Mouse (Mus musculus): ENCODE measurements at regions not wholly inside any gene's neighbourhood (a gene's known extent, or its start where the extent isn't known, plus 50 kb on each side); places are given as distances from the start of the nearest gene placed in this dataset.

DNA sequence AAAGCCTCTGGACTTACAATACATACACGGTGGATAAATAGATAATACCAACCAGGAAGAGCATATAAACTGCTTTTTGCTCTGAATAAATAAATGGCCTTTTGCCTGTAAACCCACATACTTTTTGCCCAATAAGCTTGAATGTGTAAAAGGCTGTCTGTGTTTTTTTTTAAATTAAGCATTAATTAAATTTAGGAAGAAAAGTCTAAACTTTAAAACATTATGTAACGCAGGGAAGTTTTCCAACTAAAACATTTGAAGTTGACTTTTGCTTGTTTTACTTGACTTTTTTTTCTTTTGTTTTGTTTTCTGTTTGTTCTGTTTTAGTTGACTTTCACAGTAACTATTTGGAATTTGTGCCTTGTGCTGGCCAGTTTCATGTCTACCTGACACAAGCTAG lies 60.7 kb upstream of the Gm47985 start:
- H3K4me2 ChIP-seq (ENCODE audit: low read depth, low read length), result no peak overlapping the region
- peaks cover 6% of the 10 kb centered on the region for H3K4me1 ChIP-seq (ENCODE audit: control insufficient read depth, low read depth, low read length)
- no peaks in the 10 kb centered on the region for H3K36me3 ChIP-seq (ENCODE audit: control insufficient read depth, insufficient read depth)
- H3K27me3 ChIP-seq (ENCODE audit: control insufficient read depth, insufficient read depth, low read depth, low read length), result no peaks in the 10 kb centered on the region
- H3K4me3 ChIP-seq (ENCODE audit: low read depth, low read length), result no peak overlapping the region
- no peaks in the 10 kb centered on the region for H3K9me3 ChIP-seq (replicated peaks; ENCODE audit: control insufficient read depth, low read length)
- no peak for ATAC-seq (ENCODE audit: low read depth)
- 83% methylated on average over 2 of the region's 2 CpGs for WGBS (ENCODE audit: insufficient replicate concordance)
- H3K9ac ChIP-seq (ENCODE audit: low read depth, low read length), result no peak overlapping the region
- H3K27ac ChIP-seq (ENCODE audit: low read length), result no peak overlapping the region

DNA sequence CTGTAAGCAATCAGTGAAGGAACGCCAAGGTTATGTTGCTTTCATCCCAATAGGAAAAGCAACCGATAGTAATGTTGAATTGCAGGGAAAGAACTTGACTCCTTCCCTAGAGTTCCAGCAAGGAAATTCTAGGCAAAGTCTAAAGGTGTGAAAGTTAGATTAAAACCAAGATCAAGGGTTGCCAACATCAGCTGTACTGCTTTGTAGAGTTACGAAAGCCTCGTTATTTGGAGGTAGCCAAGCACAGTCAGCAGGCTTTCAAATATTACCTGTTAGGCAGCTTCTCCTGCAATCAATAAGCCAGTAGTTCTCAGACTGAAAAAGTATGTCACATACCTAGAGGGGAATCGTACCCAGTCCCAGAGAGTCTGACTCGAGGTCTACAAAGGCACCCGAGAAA lies 58.4 kb upstream of the Gm47985 start:
- Histone ChIP-seq H3K27me3 (ENCODE audit: control insufficient read depth, insufficient read depth, low read depth, low read length) (no peaks in the 10 kb centered on the region), H3K27ac (ENCODE audit: low read length) (no peak overlapping the region), H3K4me3 (ENCODE audit: low read depth, low read length) (no peak overlapping the region)

DNA sequence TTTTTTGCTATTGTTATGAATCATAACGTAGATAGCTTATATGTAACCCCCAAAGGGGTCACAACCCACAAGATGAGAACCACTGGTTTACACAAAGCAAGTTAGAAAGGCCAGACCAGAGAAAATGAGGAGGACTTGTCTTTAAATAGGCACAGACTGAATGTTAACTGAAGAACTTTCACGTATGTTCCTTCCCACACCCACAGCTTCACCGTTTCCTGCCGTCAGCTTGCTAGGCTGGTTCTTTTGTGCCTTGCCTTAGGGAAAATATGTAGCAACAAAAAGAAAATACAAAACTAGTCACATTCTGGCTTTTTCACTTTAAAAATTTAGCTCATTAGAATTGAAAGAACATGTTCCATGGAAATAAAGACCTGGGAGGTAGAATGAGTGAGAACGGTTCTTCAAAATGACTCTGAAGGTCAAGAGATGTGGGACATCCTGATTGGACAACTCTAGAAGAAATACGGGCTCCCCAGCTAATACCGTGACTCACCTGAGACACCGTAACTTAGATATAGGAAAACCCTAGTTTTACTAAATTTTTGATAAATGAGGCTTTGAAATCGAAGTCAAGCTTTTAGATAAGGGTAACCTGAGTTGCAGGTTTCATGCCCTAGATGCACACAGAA lies 57.2 kb upstream of the Gm47985 start:
- no peak overlapping the region for H3K27ac ChIP-seq (ENCODE audit: low read length)
- WGBS (ENCODE audit: insufficient replicate concordance), result 83% methylated on average over 9 of the region's 9 CpGs

More for the DNA sequence above, 58.4 kb upstream of the Gm47985 start:
- Histone ChIP-seq H3K9ac (ENCODE audit: low read depth, low read length) (no peak overlapping the region), H3K9me3 (replicated peaks; ENCODE audit: control insufficient read depth, low read length) (no peaks in the 10 kb centered on the region), H3K36me3 (ENCODE audit: control insufficient read depth, insufficient read depth) (no peaks in the 10 kb centered on the region), H3K4me1 (ENCODE audit: control insufficient read depth, low read depth, low read length) (peaks cover 20% of the 10 kb centered on the region), H3K4me2 (ENCODE audit: low read depth, low read length) (no peak overlapping the region)
- ATAC-seq (ENCODE audit: low read depth), result no peak
- 74% methylated on average over 7 of the region's 7 CpGs for WGBS (ENCODE audit: insufficient replicate concordance)

DNA sequence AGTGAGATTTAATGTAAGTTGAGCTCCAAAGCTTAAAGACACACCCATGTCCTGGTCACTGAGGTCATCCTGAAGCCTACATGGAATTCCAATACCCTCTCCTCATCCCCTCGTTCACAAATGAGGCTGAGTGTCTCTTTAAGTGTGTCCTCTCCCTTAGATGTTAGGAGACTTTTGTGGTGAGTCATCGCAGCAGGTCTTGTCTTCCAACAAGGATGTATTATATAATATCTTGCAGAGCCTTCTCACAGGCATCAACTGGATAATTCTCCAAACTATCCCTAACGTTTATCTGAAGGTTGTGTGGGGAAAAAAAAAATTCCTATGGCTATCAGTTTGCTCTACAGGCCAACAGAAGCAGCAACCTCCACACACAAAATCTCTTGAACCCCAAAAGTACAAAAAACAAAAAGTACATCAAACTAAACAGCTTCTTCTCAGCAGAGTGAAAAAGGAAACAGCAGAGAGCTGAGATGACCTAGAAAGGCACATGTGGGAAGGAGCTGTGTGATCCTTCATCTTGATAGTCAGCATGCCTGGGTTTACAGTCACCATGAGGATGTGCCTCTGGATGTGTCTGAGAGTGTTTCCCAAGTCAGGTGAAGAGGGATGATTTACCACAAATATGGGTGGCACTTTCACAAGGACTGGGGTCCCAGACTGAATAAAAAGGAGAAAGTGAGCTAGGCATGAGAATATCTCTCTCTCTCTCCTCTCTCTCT lies 56.4 kb upstream of the Gm47985 start:
- peaks cover 30% of the 10 kb centered on the region for H3K4me1 ChIP-seq (ENCODE audit: control insufficient read depth, low read depth, low read length)
- no peak for ATAC-seq (ENCODE audit: low read depth)
- H3K36me3 ChIP-seq (ENCODE audit: control insufficient read depth, insufficient read depth), result no peaks in the 10 kb centered on the region
- H3K27me3 ChIP-seq (ENCODE audit: control insufficient read depth, insufficient read depth, low read depth, low read length), result no peaks in the 10 kb centered on the region
- 64% methylated on average over 3 of the region's 3 CpGs for WGBS (ENCODE audit: insufficient replicate concordance)
- no peaks in the 10 kb centered on the region for H3K9me3 ChIP-seq (replicated peaks; ENCODE audit: control insufficient read depth, low read length)
- H3K4me2 ChIP-seq (ENCODE audit: low read depth, low read length), result no peak overlapping the region
- H3K9ac ChIP-seq (ENCODE audit: low read depth, low read length), result no peak overlapping the region
- 0 out of 2 replicates have a peak overlapping the region, but pooled peaks have one; percentile 17 for H3K27ac ChIP-seq (ENCODE audit: low read length)
- no peak overlapping the region for H3K4me3 ChIP-seq (ENCODE audit: low read depth, low read length)

More for the DNA sequence above, 57.2 kb upstream of the Gm47985 start:
- Histone ChIP-seq H3K4me2 (ENCODE audit: low read depth, low read length) (no peak overlapping the region), H3K9ac (ENCODE audit: low read depth, low read length) (no peak overlapping the region), H3K27me3 (ENCODE audit: control insufficient read depth, insufficient read depth, low read depth, low read length) (no peaks in the 10 kb centered on the region), H3K4me1 (ENCODE audit: control insufficient read depth, low read depth, low read length) (peaks cover 28% of the 10 kb centered on the region), H3K36me3 (ENCODE audit: control insufficient read depth, insufficient read depth) (no peaks in the 10 kb centered on the region), H3K4me3 (ENCODE audit: low read depth, low read length) (no peak overlapping the region), H3K9me3 (replicated peaks; ENCODE audit: control insufficient read depth, low read length) (no peaks in the 10 kb centered on the region)
- no peak for ATAC-seq (ENCODE audit: low read depth)

DNA sequence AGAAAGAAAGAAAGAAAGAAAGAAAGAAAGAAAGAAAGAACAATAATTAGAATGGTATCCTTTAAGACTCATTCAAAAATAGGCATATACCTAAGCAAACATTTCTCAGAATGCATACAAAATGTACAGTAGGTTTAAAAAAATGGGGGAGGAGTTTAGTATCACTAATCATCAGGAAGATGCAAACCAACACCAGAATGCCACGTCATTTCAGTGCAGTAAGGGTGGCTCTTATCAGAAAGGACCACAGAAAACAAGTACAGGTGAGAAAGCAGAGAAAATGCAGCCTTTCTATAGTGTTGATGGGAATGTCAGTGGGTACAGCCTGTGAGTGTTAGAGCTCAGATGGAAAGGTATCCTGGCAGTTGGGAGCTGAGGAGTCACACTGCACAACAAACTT lies 55.6 kb upstream of the Gm47985 start:
- Histone ChIP-seq H3K9me3 (replicated peaks; ENCODE audit: control insufficient read depth, low read length) (no peaks in the 10 kb centered on the region), H3K27me3 (ENCODE audit: control insufficient read depth, insufficient read depth, low read depth, low read length) (no peaks in the 10 kb centered on the region), H3K27ac (ENCODE audit: low read length) (peak overlapping the region; percentile 63), H3K4me3 (ENCODE audit: low read depth, low read length) (peak overlapping the region; percentile 4; the same call in 1 of the 2 replicates), H3K4me2 (ENCODE audit: low read depth, low read length) (peak overlapping the region; percentile 19), H3K4me1 (ENCODE audit: control insufficient read depth, low read depth, low read length) (peaks cover 38% of the 10 kb centered on the region), H3K9ac (ENCODE audit: low read depth, low read length) (peak overlapping the region; percentile 8; the same call in 1 of the 2 replicates), H3K36me3 (ENCODE audit: control insufficient read depth, insufficient read depth) (no peaks in the 10 kb centered on the region)
- 22% methylated on average over 1 of the region's 1 CpGs for WGBS (ENCODE audit: insufficient replicate concordance)
- peak; percentile 71 for ATAC-seq (ENCODE audit: low read depth)

DNA sequence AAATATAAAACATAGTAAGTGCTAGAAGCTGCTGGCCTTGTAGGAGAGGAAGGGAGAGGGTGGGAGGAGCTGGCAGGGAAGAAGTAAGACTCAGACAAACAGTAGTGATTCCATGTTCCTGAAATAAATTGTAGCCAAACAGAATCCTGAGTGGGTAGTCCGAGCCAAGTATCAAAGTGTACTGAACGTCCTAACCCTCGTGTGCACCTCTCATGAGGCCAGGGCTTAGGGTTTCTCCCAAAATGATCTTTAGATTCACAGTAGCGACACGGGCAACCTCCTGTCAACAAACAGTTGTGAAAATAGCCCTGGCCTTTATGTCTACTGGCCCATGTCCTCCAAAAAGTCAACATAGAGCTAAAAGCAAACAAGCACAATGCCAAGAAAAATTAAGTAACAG lies 54.3 kb upstream of the Gm47985 start:
- peak overlapping the region; percentile 60 for H3K27ac ChIP-seq (ENCODE audit: low read length)
- no peaks in the 10 kb centered on the region for H3K27me3 ChIP-seq (ENCODE audit: control insufficient read depth, insufficient read depth, low read depth, low read length)
- H3K4me2 ChIP-seq (ENCODE audit: low read depth, low read length), result no peak overlapping the region
- peaks cover 45% of the 10 kb centered on the region for H3K4me1 ChIP-seq (ENCODE audit: control insufficient read depth, low read depth, low read length)
- no peaks in the 10 kb centered on the region for H3K9me3 ChIP-seq (replicated peaks; ENCODE audit: control insufficient read depth, low read length)
- no peak overlapping the region for H3K4me3 ChIP-seq (ENCODE audit: low read depth, low read length)
- no peak overlapping the region; the same call in 1 of the 2 replicates for H3K9ac ChIP-seq (ENCODE audit: low read depth, low read length)
- ATAC-seq (ENCODE audit: low read depth), result peak; percentile 53
- H3K36me3 ChIP-seq (ENCODE audit: control insufficient read depth, insufficient read depth), result no peaks in the 10 kb centered on the region
- 67% methylated on average over 5 of the region's 5 CpGs for WGBS (ENCODE audit: insufficient replicate concordance)

DNA sequence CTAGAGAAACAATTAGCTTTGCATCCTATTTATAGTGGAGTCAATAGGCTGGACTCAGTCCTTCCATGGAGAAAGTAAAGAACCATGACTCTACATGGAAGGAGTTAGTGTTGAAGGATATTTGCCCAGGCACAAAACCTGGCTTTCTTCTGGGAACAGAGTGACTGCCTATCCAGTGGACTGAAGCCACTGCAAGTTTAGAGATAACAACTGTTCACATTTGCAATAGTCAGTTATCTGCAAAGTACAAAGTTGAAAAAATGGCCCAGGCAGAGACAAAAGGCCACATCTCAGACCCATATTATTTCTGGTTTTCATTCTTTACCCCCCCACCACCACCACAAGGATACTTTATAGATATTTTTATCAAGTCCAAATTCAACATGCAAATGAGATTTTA lies 53.4 kb upstream of the Gm47985 start:
- H3K4me3 ChIP-seq (ENCODE audit: low read depth, low read length), result no peak overlapping the region
- peak overlapping the region; percentile 69 for H3K27ac ChIP-seq (ENCODE audit: low read length)
- no peak overlapping the region for H3K4me2 ChIP-seq (ENCODE audit: low read depth, low read length)
- peak; percentile 39 for ATAC-seq (ENCODE audit: low read depth)
- H3K4me1 ChIP-seq (ENCODE audit: control insufficient read depth, low read depth, low read length), result peaks cover 45% of the 10 kb centered on the region
- no peak overlapping the region for H3K9ac ChIP-seq (ENCODE audit: low read depth, low read length)
- no peaks in the 10 kb centered on the region for H3K9me3 ChIP-seq (replicated peaks; ENCODE audit: control insufficient read depth, low read length)
- no peaks in the 10 kb centered on the region for H3K27me3 ChIP-seq (ENCODE audit: control insufficient read depth, insufficient read depth, low read depth, low read length)
- no peaks in the 10 kb centered on the region for H3K36me3 ChIP-seq (ENCODE audit: control insufficient read depth, insufficient read depth)

DNA sequence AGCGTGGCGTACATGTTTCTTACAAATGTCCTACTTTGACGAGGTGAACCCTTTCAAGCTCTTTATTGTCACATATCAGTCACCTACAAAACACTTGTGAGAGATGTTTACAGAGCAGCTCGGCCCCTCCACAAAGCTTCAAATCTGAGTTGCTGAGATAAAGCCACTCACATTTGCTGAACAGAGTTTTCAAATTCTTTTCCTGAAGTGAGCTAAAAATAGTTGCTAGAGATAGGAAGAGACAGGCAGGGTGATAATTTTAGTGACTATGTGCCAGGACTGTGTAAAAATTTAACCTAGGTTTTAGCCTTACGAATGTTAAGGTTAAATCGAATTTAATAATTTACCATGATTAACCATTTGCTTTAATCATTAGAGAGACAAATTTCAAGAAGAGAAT lies 52.3 kb upstream of the Gm47985 start:
- Histone ChIP-seq H3K9ac (ENCODE audit: low read depth, low read length) (no peak overlapping the region), H3K27ac (ENCODE audit: low read length) (peak overlapping the region; percentile 82), H3K4me2 (ENCODE audit: low read depth, low read length) (0 out of 2 replicates have a peak overlapping the region, but pooled peaks have one; percentile 20), H3K4me1 (ENCODE audit: control insufficient read depth, low read depth, low read length) (peaks cover 45% of the 10 kb centered on the region), H3K27me3 (ENCODE audit: control insufficient read depth, insufficient read depth, low read depth, low read length) (no peaks in the 10 kb centered on the region), H3K4me3 (ENCODE audit: low read depth, low read length) (no peak overlapping the region), H3K9me3 (replicated peaks; ENCODE audit: control insufficient read depth, low read length) (no peaks in the 10 kb centered on the region), H3K36me3 (ENCODE audit: control insufficient read depth, insufficient read depth) (no peaks in the 10 kb centered on the region)
- 38% methylated on average over 6 of the region's 6 CpGs for WGBS (ENCODE audit: insufficient replicate concordance)
- ATAC-seq (ENCODE audit: low read depth), result peak; percentile 8; the same call in 1 of the 2 replicates

Data from liver, embryonic 16.5 days (tissue).